Mouse (Mus musculus) olfactory bulb, adult 2 months (tissue): ENCODE data around the gene Nfe2.

Experiments used
- CTCF ChIP-seq: fragments of 200-500 bp; IDR thresholded peaks from 2 replicates; pipeline ENCODE4 v1.5.1; 2012; ENCODE audit warnings: low read depth, mild to moderate bottlenecking, low read length, moderate library complexity; ENCODE audit not compliant: insufficient read depth
- POLR2A ChIP-seq: fragments of 200-500 bp; IDR thresholded peaks from 2 replicates; pipeline ENCODE4 v1.6.1; 2012; ENCODE audit warnings: mild to moderate bottlenecking, low read depth, low read length, moderate library complexity; ENCODE audit not compliant: insufficient read depth

DNA sequence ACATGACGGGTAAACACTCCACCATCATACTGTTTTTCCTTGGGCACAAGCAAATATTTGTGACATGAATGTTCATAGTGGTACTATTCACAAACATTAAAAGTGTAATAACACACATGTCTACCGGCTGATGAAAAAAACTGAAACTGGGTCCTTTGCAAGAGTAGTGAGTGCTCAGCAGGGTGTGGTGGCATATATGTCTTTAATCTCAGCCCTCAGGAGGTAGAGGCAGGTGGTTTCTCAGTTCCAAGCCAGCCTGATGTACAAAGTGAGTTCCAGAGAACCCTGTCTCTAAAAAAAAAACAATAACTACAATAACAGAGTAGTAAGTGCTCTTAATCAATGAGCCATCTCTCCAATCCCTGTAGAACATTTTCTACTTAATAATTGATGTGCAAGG is 6.6 kb upstream of the Nfe2 start:
- TF ChIP-seq CTCF (no peak), POLR2A (no peak)
